Mouse (Mus musculus): Measurements from ENCODE around the gene 1700020N15Rik.

1700020N15Rik gene

GRCm38 (mm10) chrX:69945000-69945399 lies at the start of gene 1700020N15Rik:
TSS of gene 1700020N15Rik (plus strand) at chrX:69945300.
- in situ Hi-C loops (cut with MboI, MseI), result loop anchor here (5.0 kb wide), 1 partner anchor 1053 kb away; the partner anchor contains the start of gene Gm6812

- in situ Hi-C loops (cut with MboI, MseI), result no loop called here
Measured at GRCm38 (mm10) chrX:69976790-69977579, 31.9 kb downstream of the 1700020N15Rik start.

Data from regulatory T cell (primary cell).